Mouse (Mus musculus) cerebellum, adult 18-20 months (tissue): ENCODE measurements around the gene Htr1f.

Source experiments
- DNase-seq, 2 experiments: peaks; one replicate each; pipeline ENCODE4 v3.0.0; 2021

The Htr1f gene

DNA sequence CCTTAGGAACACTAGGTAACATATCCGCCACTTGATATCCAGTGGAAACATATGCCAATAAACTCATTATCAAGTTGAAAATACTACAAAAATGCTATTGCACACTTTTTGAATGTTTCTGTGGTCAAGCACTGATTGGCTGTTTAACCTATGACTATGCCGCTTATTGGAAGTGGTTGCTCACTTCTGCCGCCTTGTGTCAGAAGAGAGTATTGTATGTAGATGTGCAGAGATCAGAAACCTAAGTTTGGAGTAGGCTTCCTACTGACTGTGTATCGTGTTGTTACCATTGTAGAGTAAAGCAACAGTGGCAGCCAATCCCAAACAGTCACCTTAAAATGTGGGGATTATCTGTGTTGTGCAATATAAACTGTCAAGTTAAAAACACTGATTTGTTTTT is 144.0 kb downstream of the Htr1f start:
- no peak for DNase-seq

DNA sequence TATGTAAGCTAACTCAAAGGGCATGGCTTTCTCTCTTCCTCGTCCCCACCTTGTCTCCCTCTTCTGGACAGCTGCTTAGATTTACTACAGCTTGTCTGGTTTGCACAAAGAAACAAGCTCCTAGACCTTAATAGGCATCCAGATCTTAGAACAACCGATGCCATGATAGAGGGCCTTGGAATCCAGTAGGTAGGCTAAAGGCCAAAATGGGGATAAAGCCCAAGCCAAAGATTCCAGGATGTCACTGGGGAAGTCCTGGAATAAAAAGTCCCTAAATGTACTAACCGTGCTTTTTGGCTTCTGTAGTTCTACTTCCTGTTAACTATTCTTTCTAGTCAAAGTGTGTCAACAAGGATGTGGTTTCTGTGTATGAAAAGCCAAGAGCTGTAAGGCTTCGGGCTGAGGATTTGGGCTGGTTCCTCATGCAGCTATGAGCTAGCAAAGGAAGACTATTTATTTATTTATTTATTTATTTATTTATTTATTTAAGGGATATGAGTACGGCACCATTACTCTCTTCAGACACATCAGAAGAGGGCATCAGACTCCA is 163.9 kb downstream of the Htr1f start:
- DNase-seq: no peak

DNA sequence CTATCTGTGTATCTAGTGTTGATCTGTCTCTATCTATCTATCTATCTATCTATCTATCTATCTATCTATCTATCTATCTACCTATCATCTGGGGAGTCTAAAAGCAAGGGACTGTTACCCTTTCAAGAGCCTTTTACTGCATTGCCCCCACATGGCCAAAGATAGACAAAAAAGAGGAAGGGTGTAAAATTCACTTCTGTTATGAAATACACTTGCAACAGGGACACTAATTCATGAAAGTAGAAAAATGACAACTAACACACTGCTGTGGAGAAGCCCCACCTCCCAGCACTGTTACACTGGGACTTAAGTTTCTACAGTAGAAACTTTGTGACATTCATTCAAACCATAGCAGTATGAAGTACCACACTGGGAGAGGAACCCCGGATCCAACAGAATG is 170.9 kb downstream of the Htr1f start:
- DNase-seq: no peak

DNA sequence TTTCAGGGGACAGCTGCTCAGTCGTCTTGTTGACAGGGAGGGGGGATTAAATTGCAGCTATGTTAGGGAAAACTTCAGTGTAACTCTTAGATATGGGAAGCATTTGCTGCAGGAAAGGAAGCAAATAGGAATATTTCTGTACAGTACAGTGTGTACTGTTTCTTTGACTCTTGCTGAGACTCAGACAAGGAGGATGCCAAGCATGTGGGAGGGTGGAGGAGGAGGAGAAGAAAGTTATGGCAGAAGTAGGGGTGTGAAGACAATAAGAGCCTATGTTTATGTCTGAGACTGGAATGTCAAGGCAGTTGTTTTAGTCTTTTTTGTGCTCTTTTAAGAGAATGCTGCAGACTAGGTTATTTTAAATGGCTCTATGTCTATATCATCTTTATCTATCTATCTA is 171.6 kb downstream of the Htr1f start:
- DNase-seq: no peak

DNA sequence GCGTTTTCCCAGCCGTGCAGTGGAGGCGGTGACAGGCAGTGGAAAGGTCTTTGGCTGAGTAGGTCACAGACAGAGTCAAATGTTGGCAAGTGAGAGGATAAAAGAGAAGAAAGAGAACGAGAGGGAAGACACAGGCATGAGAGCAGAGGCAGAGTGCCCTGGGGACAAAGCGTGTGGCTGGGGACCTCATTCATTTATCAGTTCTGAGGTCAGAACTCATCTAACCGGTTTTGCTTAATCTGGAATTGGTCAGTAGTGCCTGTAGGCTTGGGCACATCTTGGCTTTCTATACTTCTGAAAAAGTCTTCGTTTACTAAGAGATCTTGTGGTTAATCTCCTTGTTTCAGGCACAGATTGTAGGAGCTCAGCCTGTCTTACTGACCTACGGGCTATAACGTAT is 182.2 kb downstream of the Htr1f start:
- DNase-seq: no peak

DNA sequence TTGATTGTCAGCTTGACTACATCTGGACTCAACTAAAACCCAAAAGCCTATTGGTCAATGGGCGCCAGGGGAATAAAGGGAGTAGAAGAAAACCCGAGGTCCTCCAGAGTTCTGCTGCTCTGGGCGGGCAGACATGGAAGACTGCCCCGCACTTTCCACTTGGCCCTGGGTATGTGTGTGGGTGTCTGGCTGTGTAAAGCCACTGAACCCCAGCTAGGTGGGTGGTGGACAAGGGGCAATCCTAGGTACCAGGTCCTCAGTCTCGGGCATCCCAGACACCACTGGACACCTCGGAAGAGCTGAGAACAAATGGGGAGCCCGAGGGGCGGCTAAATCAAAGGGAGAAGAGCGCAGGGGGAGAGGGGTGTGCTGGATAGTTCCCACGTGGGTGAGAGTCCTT is 196.9 kb downstream of the Htr1f start:
- DNase-seq: no peak

DNA sequence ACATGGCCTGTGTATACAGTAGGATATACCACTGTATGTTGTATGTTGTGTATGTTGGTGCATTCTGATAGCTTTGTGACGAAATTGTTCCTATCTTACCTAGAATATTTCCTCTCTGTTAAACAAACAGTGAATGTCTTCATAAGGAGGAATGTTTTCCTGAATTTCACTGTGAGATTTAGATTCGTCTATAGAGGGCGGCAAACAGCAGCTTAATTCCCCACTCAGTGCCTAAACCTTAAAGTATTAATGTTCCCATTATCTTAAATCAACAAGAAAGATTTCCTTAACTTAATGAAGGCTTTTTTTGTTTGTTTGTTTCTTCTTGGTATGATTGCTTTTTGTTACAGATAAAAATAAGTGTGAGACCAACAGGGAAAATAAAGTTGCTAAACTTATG is 198.5 kb downstream of the Htr1f start:
- DNase-seq: no peak

DNA sequence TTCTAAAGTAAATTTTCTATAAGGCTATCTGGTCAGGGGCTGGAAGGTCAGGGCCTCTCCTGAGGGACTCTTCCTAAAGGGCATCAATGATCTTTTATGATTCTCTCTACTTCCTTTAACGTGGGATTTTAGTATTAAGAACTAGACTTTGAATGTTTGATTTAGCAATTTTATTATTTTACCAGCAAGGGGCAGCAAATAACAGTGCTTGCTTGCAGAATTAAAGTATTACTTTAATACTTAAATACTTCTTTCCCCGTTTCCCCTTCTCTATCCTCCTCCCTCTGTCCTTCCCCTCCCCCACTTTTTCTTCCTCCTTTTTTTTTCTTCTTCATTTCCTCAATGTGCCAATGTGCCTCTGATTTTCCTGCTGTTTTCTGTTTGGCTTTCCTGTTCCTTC is 202.3 kb downstream of the Htr1f start:
- DNase-seq: no peak

DNA sequence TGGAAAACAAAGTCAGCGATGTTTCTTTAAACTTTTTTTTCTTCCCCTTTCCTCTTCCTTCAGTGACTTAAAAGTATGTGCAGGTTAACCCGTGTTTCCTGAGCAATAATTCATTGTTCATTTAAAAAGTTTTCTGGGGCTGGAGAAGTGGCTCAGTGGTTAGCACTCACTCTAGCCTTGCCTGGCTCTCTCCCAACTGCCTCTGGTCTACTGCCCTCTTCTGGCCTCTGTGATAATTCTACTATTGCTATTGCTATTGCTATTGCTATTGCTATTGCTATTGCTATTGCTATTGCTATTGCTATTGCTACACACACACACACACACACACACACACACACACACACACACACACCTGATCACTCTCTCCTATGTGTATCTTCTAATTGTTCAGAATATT is 206.6 kb downstream of the Htr1f start:
- no peak for DNase-seq

DNA sequence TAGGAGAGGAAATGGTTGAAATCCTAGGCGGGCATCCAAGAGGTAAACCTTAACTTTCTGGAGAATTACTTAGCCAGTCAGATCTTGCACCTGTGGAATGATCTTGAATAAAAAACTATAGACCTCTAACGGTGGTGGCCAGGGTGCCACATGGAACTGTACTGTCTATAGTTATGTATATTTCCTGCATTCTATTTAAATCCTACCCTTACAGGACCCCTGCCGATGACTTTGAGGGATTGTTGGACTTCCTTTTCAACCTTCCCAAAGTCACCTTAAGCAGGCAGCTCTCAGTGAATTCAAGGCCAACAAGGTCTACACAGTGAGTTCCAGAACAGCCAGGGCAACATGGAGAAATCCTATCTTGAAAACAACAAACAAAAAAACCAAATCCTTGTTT is 216.2 kb downstream of the Htr1f start:
- no peak for DNase-seq

DNA sequence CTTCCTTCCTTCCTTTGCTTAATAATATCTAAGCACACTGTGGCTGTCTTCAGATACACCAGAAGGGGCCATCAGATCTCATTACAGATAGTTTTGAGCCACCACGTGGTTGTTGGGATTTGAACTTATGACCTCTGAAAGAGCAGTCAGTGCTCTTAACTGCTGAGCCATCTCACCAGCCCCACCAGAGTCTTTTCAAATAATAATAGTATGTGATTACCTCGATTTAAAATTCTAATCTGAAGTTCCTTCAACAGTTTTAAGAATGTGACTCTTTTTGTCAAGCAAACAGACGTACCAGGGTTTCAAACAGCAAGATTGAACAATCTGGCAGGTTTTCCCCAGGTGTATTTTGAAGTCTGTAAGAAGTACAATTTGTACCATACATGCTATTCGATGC is 220.1 kb downstream of the Htr1f start:
- no peak for DNase-seq

DNA sequence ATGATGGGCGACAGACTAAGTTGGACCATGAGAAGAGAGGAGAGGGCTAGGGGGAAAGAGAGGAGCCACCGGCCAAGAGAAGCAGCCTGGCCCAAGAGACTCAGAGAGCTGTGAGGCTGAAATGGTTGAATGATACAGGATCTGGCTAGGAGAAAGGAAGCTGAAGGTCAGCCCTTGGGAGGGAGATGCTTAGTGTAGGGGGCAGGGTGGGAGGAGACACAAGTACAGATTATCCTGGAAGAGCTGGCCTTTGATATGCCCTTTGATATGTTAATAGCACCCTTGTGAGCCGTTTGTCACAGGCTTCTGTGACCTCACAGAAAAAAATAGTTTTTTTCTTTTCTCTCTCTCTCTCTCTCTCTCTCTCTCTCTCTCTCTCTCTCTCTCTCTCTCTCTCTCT is 220.5 kb downstream of the Htr1f start:
- no peak for DNase-seq

DNA sequence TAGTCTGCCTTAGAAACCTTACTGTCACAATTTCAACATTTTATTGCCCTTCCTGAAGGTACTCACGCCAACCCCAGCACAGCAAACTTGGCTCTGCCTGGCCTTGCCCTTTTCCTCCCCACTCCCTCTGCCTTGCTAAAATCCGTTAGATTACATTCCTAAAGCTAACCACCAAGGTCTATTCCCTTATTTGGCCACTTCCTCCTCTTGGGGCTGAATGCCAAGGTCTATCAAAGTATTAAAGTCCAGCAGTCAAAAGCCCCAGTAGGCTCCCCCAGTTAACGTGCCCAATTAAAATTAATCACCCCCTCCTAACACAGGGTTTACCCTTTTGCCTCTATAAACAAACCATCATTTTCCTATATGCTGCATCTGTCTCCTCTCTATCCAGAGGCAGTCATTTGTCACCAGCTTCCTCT is 221.2 kb downstream of the Htr1f start:
- DNase-seq: no peak

DNA sequence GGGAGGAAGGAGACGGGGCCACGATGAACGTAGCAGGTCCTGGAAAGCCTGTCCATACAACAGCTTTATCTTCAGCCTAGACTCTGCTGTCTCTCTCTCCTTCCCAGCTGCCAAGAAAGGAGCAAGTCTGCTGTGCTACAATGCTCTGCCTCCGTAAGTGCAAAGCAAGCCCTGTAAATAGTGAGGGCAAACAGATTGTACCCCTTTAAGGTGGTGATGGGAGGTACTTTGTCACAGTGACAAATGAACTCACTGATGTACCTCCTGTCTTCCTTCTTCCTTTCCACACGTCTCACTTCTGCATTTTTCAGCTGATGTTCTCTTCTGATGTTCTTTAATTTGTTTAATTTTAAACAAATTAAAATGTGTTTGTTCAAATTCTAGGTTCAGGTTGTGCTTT is 221.8 kb downstream of the Htr1f start:
- no peak for DNase-seq

DNA sequence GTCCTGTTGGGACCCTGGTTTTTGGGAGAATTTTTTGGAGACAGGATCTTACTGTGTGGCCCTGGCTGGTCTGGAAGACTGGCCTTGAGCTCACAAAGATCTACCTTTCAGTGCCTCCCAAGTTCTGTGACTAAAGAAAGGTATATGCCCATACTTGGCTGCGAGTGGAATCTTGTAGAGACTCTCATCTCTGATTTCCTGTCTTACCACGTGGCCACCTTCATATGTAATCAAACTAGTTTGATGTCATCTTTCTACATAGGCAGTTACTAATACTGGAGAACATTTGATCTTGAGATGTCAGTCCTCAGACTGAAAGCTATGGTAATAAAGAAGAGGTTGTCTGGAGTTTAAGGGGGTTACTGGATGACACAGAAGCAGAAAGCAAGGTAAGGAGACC is 224.2 kb downstream of the Htr1f start:
- DNase-seq: no peak

DNA sequence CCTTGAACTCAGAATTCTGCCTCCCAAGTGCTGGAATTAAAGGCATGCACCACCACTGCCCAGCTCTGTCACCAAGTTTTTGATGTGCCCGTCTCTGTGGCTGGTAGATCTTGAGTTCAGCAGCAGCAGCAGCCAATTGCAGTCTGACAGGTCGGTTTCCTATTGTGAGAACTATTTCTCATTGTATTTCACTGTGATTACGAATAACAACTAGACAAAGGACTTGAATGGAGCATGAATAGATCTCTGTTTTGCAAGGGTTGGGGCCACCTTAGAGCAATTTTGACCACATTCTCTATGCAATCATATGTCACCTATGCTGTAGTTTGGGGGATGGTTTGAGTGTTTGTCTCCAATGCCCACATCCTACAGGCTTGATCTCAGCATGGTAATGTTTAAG is 224.7 kb downstream of the Htr1f start:
- DNase-seq: no peak

DNA sequence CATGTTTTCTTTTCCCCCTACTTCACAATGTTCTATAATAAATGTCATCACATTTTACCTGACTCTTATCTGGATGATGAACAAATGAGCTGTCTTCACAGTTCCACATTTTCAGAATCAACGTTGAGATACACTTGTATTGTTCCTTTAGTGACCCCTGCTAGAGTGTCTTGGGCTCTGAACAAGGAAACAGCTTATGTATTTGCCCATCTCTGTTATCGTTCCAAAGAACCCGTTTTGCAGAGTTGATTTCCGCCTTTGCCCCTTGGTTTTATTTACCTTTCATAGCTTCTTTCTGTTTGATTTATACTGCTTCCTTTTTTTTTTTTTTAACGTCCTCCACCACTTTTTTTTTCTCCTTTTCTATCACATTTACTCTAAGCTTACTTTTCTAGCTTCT is 225.9 kb downstream of the Htr1f start:
- DNase-seq: no peak

DNA sequence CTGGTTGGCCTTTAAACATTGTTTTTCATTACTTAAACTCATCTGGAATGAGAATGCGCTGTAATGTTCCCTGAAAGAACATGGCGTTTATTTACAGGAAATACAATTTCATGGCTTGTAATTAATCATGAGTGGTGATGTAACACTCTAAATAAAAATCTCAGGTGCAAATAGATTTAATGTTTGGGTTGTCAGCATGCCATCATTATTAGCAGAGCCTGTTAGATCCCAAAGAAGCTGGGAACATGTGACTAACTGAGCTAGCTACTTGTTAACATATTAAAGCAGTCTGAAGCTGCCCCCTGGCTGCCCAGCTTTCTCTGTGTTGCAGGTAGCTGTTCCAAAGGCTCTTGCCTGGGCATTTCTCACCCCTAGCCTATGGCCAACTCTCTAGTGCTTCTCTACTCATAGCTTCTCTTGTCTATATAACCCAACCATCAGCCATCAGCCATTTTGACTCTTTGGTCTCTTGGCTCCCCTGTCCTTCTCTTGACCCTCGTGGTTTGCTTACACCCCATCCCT is 227.0 kb downstream of the Htr1f start:
- DNase-seq: no peak

DNA sequence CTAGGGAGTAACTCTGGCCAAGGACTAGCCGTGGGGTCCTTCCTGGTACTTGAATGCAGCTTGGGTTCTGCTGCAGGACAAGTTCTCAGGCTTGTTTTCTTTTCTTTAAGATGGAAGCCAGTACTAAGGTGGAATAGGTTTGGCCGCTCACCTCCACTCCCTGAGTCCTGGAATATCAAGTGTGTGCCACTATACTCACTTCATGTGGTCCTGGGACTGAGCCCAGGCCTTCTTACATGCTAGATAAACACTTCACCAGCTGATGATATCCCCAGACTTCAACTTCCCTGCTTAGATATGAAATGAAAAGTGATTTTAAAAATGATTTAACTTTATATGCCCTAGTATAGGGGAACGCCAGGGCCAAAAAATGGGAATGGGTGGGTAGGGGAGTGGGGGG is 228.3 kb downstream of the Htr1f start:
- no peak for DNase-seq

DNA sequence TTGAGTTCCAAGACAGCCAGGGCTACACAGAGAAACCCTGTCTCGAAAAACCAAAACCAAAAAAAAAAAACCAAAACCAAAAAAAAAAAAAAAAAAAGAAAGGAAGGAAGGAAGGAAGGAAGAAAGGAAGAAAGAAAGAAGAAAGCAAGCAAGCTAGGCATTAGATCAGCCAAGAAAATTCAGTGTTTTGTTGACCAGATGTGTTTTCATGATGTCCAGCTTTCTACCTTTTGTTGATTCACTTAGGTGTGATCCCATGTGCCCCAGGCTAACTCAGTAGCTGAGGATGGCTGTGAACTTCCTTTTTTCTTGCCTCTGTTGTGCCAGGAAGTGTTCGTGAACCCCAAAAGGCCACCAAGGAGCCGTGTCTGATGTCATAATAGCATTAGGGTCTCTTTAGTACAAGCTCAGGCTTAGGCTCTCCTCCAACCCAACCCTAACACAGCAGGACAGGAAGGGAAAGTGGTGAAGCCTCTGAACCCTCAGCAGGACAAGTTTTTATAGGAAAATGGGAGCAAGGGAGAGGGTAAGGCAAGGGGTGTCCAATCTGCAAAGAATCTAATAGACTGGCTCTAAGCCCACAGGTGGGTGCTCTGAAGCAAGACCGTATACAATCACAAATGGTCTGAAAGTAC is 228.9 kb downstream of the Htr1f start:
- no peak for DNase-seq

DNA sequence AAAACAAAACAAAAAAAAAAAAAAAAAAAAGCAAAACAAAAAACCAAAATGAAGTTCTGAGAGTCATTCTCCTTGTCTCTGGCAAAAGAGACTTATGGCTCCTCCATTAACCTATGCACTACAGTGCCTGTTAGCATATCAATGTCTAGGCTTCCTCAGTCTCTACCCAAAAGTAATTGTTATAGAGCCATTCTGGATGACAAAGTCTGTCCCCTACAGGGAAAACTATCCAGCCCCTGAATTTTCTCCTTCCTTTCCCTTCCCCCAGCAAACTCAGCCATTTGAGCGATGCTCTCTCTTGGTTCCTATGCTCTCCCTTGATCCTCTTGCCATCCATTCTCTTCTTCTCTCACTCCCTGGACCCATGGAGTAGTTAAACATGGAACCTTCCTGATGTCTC is 229.8 kb downstream of the Htr1f start:
- DNase-seq: no peak

DNA sequence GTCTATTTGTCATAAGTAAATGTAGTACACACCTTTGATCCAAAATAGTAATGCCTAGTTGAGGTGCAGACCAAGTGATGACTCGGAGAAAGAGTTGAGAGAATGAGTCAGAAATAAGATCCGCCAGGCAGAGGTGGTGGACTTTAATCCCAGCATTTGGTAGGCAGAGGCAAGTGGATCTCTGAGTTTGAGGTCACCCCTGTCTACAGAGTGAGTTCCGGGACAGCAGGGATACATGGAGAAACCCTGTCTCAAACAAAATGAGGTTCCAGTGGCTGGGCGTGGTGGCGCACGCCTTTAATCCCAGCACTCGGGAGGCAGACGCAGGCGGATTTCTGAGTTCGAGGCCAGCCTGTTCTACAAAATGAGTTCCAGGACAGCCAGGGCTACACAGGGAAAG is 230.3 kb downstream of the Htr1f start:
- no peak for DNase-seq
